Mouse (Mus musculus): ENCODE measurements around the gene Cacng4.

GRCm38 (mm10) chr11:107724603-107725002 is 69.8 kb downstream of the Cacng4 start:
- TF ChIP-seq CTCF (IDR thresholded peaks at IDR 0.05) (no peak), EP300 (IDR thresholded peaks at IDR 0.05) (no peak)
